Mouse (Mus musculus): Measurements from ENCODE around the gene Inpp4a.

DNA sequence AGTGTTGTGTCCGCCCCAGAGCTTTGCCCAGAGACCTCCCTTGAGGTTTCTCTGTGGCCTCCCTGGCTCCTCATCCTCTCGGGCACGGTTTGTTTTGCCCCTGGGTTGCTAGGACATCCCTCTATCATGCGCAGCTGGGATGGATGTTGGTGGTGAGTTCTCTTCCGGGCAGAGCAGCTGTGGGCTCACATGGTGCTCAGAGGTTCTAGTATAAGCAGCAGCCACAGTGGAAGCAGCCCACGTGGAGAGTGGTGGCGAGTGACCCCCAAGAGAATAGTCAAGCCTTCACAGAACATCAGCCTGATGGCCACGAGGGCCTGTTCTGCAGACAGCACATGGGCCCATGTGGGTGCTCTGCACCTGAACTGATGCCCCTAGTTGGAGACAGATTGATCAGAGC lies 107.6 kb downstream of the Inpp4a start:
- TF ChIP-seq POLR2A (IDR thresholded peaks at IDR 0.05; ENCODE audit: control insufficient read depth, low read depth, low read length) (no peak), CTCF (IDR thresholded peaks at IDR 0.05; ENCODE audit: control insufficient read depth, insufficient read depth, insufficient replicate concordance, low read depth, low read length) (no peak)
